Mouse (Mus musculus) bone marrow macrophage, adult 2 months (primary cell): ENCODE results near the gene Nek2. TPM values are rescaled to one million over a fixed set of nuclear protein-coding genes. Genes with fewer than 3 reads are reported as not detected.

Experiments used
- H3K27ac ChIP-seq: 2 replicates; pipeline ENCODE4 v1.5.1; 2012; ENCODE audit warnings: low read depth, low read length; ENCODE audit not compliant: insufficient read depth
- H3K4me1 ChIP-seq: 2 replicates; pipeline ENCODE4 v1.6.1; 2012; ENCODE audit warnings: low read length; ENCODE audit not compliant: control insufficient read depth, insufficient read depth
- H3K4me3 ChIP-seq: 2 replicates; pipeline ENCODE4 v1.5.1; 2012; ENCODE audit warnings: mild to moderate bottlenecking, low read length, moderate library complexity; ENCODE audit not compliant: insufficient read depth
- CTCF ChIP-seq: IDR thresholded peaks from 2 replicates; pipeline ENCODE4 v1.5.1; 2012; ENCODE audit warnings: low read depth, mild to moderate bottlenecking, low read length, moderate library complexity
- POLR2A ChIP-seq: IDR thresholded peaks from 2 replicates; pipeline ENCODE4 v1.6.1; 2012; ENCODE audit warnings: mild to moderate bottlenecking, low read depth, low read length, borderline replicate concordance
- polyA plus RNA-seq: library from polyadenylated mRNA; stranded (reverse); fragments of >200 nt; gene quantifications from 2 replicates; pipeline ENCODE4 v1.2.4, GENCODE M21; 2012; ENCODE audit not compliant: missing spikeins, insufficient read depth, insufficient read length

Gene Nek2
- polyA plus RNA-seq, 1 experiment, result 13.1 TPM

DNA sequence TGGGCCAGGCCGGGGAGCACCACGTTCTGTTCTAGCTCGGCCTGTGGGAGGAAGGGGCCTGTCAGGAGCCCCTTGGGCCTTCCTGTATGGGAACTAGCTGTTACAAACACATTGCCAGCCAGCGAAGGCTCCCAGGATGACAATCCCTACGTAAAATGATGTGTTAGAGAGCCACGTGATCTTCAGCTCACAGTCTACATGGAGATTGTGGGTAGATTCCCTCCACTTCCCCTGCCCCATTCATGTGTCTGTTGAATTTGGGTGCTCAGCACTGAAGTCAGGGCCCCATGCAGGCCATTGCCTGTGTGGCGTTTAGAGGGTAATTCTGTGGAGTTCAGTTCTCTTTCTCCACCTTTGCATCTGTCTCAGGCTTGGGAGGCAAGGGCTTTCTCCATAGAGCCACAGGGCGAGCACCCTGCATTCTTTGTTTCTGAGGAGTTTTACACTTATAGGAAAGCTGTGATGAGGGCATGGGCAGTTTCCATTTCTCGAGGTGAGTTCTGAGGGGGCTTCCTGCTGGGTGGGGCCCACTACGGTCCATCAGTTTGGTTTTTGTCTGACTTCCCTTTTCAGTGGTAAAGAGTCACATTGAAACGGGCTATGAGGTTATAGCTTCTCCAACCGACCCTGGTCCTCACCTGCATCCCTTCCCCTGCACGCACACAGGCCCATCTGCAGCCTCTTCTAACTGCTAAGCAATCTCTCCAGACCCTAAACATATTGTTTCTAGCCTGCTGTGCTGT, 8.1 kb upstream of the Nek2 start:
- Histone ChIP-seq H3K4me3 (no peak overlapping the region), H3K4me1 (peaks cover 2% of the 10 kb centered on the region), H3K27ac (no peak overlapping the region)
- TF ChIP-seq CTCF (no peak), POLR2A (no peak)

GRCm38 (mm10) chr1:191814240-191814639, 7.0 kb upstream of the Nek2 start:
- no peak overlapping the region for H3K4me3 ChIP-seq
- no peak for TF ChIP-seq POLR2A
- TF ChIP-seq CTCF, result no peak
- peaks cover 2% of the 10 kb centered on the region for H3K4me1 ChIP-seq
- H3K27ac ChIP-seq, result no peak overlapping the region

- Histone ChIP-seq H3K27ac (no peak overlapping the region), H3K4me1 (peaks cover 2% of the 10 kb centered on the region), H3K4me3 (no peak overlapping the region)
- TF ChIP-seq POLR2A, result no peak
- TF ChIP-seq CTCF, result no peak
Measured at GRCm38 (mm10) chr1:191814935-191815334, 6.3 kb upstream of the Nek2 start.

- no peak overlapping the region for H3K27ac ChIP-seq
- peaks cover 4% of the 10 kb centered on the region for H3K4me1 ChIP-seq
- TF ChIP-seq CTCF, result no peak
- TF ChIP-seq POLR2A, result no peak
- H3K4me3 ChIP-seq, result no peak overlapping the region
Measured at GRCm38 (mm10) chr1:191816596-191816995, 4.6 kb upstream of the Nek2 start.

- peaks cover 9% of the 10 kb centered on the region for H3K4me1 ChIP-seq
- no peak overlapping the region for H3K27ac ChIP-seq
- TF ChIP-seq CTCF (peak; percentile 85), POLR2A (no peak)
- H3K4me3 ChIP-seq, result no peak overlapping the region
Measured at GRCm38 (mm10) chr1:191817418-191818144, 3.7 kb upstream of the Nek2 start.

- Histone ChIP-seq H3K27ac (no peak overlapping the region), H3K4me3 (no peak overlapping the region), H3K4me1 (peaks cover 9% of the 10 kb centered on the region)
- TF ChIP-seq POLR2A, result no peak
- no peak for TF ChIP-seq CTCF
Measured at GRCm38 (mm10) chr1:191818145-191818631, 3.1 kb upstream of the Nek2 start.

DNA sequence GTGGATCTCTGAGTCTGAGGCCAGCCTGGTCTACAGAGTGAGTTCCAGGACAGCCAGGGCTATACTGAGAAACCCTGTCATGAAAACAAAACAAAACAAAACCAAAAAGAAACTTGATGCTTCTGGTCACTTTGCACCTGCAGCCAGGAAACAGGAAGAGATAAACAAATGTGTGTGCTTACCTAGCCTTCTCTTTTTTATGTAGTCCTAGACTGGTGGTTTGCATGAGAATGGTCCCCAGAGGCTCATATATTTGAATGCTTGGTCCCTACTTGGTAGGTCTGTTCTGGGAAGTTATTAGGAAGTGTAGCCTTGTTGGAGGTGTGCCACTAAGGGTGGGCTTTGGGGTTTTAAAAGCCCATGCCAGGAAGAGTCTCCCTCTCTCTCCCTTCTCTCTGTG, 2.2 kb upstream of the Nek2 start:
- H3K4me1 ChIP-seq, result peaks cover 9% of the 10 kb centered on the region
- no peak overlapping the region for H3K27ac ChIP-seq
- no peak for TF ChIP-seq CTCF
- no peak for TF ChIP-seq POLR2A
- no peak overlapping the region for H3K4me3 ChIP-seq

DNA sequence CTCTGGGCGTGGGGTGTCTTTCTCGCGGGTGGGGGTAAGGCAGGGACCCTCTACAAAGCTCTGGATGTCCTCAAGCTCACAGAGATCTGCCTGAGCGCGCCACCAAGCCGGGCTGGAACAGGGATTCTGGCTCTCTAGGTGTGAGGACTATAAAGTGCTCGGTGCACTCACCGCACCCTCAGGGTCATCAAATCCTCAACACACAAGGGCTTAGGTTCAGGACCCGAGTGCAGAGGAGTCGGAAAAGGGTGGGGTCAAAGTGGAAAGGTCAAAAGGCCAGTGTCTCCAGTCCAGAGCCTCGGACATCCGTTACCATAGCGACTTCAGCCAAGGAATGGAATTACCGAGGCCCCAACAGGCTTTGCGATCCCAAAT, 306 bp upstream of the Nek2 start:
- H3K4me1 ChIP-seq, result peaks cover 9% of the 10 kb centered on the region
- H3K27ac ChIP-seq, result no peak overlapping the region
- no peak for TF ChIP-seq CTCF
- no peak for TF ChIP-seq POLR2A
- peak overlapping the region; percentile 85 for H3K4me3 ChIP-seq

- Histone ChIP-seq H3K4me1 (peaks cover 4% of the 10 kb centered on the region; the same call in 1 of the 2 replicates), H3K27ac (no peak overlapping the region), H3K4me3 (no peak overlapping the region)
- TF ChIP-seq CTCF (no peak), POLR2A (no peak)
Measured at GRCm38 (mm10) chr1:191829124-191829523, 7.9 kb downstream of the Nek2 start.

GRCm38 (mm10) chr1:191833396-191833795, 12.2 kb downstream of the Nek2 start:
- TF ChIP-seq CTCF, result no peak
- H3K4me1 ChIP-seq, result peaks cover 4% of the 10 kb centered on the region; the same call in 1 of the 2 replicates
- H3K4me3 ChIP-seq, result no peak overlapping the region
- H3K27ac ChIP-seq, result no peak overlapping the region
